Mouse (Mus musculus) CD4-positive helper T cell, adult 2 months (primary cell): ENCODE data around the gene Itpr3.

ENCODE experiments used
- DNase-seq: peaks from one replicate; pipeline ENCODE4 v3.0.0-alpha.2; 2012; ENCODE audit warnings: low read depth, missing footprints, low spot score

The Itpr3 gene

DNA sequence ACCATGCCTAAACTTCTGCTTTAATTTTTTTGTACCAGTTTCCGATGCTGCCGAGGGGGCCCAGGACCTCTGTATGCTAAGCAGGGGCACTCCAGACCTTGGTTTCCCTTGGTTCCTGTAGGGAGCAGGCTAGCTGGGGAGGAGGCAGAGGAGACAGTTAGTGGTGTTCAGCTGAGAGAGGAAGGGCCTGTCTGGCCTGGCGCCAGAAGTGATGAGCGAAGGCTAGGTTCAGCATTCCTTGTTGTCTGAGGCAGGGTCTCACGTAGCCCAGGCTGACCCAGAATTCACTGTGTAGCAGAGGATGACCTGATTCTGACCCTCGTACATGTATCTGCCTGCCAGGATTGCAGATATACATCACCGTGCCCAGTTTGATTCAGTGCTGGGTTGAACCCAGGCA lies 13.8 kb downstream of the Itpr3 start:
- no peak for DNase-seq

DNA sequence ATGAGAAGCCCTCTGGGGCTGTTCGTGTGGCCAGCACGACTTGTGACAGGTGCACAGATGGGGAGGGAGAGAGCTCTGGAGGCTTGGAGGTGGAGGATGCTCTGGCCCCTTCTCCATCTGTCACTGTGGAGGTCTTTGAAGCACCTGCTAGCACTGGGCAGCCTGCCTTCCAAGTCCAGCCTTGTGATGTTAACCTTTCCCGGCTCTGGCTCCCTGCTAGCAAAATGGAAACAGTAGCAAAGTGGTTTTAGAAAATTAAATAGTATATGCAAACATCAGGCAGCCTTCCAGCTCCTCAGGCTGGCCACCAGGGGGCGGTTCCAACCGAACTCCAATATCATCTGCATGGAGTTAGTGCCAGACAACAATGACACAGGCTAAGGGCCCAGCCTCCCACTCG lies 14.5 kb downstream of the Itpr3 start:
- DNase-seq = peak; percentile 34

DNA sequence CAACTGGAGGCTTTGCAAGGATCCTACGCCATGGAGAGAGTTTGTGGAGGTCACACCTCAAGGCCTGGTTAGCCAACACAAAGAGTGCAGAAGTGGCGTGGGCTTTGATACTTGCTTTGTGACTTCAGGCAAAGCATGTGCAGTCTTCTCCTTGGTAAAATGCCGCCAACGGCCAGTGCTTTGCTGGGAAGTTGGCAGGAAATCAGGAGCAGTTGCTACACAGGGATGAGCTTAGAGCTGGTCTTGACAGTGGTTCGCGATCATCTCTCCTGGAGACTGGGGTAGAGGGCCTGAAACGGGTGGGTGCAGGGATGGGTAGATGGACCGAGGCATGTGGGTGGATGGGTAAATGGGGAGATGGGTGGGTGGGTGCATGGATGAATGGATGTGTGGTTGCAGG lies 15.3 kb downstream of the Itpr3 start:
- no peak for DNase-seq

DNA sequence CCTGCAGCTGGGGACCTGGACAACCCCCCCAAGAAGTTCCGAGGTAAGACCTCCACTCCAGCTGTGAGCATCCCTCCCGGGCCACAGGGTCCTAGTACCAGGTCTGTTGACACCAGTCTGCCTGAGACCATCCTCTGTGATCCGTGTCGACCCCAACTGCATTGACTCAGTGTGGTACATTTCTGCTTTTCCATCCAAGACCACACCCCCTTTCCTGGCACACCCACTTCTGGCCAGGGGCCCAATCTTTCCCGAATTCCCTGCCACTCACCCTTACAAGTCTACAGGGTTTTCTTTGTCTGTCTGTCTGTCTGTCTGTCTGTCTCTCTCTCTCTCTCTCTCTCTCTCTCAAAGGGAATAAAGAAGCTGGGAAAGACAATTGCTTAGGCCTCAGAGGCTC lies 16.0 kb downstream of the Itpr3 start:
- no peak for DNase-seq

DNA sequence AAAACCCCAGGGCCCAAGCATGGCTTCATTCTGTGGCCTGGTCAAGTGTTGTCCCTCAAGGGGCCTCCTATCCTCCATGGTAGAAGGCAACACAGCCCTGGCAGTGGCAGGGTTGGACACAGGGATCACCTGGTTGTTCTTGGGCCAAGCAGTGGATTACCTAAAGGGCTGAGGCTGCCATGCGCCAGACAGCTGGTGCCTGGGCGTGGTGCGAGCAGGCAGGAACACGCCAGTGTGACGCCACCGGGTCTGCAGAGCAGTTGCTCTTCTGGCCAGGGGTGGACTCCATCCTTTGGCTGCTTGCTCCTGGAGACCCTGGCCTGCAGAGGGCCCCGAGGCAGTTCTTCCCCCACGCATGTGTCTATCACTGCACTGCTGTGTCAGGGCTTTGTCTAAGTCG lies 16.7 kb downstream of the Itpr3 start:
- no peak for DNase-seq

DNA sequence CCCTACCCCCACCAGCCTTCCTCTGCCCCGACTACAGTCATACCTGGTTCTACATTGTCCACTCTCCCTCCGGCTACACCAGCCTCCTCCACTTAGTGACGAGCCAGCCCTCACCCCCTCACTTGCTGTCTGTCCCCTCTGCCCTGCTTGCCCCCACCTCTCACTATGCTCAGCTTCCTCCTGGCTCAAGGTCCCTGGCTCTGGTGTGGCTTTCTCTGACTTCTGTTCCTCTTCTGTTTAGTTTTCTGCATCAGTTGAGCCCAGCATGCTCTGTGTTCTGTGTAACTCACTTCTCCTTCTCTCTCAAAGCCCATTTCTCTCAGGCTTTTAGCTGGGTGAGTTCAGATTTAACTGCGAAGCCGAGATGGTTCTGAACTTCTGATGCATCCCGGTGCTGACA lies 17.1 kb downstream of the Itpr3 start:
- no peak for DNase-seq

DNA sequence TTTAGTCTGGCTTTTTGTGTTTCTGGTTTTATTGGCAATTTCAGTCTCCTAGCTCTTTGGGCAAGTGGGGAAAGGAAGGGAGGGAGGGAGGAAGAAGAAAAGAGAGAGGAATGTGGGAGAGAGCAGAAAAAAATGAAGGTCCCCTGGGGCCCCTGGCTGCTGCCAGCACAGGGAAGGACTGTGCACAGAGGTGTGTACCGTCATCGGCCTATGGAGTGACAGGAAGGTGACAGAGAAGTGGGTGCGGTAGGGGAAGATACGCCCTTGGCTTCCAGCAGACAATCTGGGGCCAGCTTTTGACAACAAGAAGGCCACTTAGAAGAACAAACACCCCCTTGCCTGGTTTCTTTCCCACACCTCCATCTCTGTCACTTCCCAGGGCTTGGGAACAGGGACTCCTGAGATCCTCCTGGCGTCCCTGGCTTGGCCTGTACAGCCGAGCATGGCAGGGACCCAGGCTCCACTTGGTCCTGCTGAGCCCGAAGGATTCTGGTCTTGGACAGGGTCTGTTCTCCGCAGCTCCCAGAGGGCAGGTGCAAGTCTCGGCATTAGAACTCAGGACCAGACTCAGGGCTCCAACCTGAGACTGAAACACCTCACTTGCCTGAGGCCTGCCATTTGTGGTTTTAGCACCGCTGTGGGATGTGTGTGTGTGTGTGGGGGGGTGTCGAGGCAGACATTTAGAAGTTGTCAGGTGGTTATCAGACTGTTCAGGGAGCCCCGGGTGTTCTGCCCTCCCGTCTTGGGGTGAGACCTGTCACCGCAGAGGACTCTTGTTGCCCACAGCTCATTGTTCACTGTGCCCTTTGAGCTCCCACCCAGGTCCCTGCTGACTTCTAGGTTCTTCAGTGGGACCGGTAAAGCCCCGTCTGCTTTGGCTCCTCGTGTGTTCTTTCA lies 18.0 kb downstream of the Itpr3 start:
- no peak for DNase-seq

DNA sequence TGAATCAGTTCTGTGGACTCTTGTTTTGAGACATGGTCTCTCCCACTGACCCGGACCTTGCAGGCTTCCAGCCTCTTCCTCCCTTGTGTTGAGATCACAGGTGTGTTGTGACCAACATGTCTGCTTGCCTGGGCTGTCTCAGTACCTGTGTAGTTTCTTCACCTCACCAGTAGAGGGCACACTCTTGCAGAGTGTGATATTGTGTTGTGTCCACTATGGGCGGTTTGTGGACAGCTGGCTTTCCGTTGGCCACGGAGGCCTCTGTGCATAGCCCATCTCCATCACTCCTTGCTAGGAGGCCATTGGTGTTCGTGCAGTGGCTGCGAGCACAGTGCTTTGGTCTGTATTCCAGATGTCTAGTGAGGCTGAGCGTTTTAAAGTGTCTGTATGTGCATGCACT lies 20.0 kb downstream of the Itpr3 start:
- DNase-seq = no peak

DNA sequence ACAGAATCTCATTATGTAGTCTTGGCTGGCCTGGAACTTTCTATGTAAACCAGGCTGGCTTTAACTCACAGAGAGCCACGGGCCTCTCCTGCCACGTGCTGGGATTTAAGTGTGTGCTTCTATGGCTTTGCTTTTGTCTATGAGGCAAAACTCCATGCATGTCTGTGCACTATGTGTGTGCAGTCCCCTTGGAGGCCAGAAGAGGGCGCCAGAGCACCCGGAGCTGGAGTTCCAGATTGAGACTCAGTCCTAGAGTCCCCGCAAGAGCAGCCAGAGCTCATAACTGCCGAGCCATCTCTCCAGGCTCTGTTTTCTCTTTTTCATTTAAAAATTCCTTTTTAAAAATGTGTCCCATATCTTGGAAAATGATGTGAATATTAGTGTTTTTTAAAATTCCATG lies 20.8 kb downstream of the Itpr3 start:
- DNase-seq = peak; percentile 27

DNA sequence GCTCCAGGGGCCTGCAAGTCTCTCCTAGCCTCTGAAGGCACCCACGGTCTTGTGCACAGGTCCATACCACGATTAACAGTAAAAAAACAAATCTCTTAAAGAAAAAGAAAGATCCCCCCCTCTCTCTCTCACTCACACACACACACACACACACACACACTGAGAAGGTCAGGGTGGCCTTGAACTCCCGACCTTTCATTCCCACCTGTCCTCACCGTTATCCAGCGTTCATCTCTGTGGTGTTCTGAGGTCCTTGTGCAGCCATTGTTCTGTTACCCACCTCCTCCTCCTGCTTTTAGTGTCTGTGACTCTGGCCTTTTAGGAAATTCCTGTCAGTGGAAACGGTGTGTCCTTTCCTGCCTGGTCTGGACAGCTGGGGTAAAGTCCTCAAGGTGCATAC lies 21.4 kb downstream of the Itpr3 start:
- DNase-seq = no peak

DNA sequence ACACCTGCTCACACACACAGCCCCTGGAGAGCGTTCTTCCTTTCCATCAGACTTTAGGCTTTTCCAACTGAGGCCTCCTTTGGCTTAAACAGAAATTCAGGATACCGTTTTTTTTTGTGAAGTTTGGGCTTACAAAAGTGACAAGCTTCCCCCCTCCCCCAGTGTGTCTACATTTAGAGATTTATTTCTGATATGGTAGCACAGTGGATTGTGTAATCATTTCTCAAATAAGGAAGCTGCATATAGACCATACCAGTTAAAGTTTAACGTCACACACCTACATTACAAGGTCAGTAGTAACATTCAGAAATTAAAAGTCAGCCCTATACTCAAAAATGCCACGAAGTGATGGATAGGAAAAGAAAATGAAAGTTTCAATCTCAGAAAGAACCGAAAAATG lies 24.8 kb downstream of the Itpr3 start:
- no peak for DNase-seq

DNA sequence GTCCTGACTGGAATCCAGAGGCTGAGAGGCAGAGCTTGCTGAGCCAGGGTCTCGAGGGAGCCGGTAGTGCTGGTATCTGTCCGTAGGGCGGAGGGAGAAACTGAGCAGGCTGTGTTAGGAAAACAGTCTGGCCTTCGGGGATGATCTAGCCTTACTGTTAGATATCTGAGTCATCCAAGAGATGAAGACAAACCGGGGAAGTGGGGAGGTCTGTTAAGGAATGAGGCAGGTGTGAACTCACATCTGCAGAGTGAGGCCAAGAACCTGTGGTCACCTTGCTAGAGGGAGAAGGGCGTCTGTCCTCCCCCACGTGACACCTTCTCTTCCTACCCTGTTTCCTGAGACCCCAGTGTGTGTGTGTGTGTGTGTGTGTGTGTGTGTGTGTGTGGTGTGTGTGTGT lies 25.7 kb downstream of the Itpr3 start:
- no peak for DNase-seq

DNA sequence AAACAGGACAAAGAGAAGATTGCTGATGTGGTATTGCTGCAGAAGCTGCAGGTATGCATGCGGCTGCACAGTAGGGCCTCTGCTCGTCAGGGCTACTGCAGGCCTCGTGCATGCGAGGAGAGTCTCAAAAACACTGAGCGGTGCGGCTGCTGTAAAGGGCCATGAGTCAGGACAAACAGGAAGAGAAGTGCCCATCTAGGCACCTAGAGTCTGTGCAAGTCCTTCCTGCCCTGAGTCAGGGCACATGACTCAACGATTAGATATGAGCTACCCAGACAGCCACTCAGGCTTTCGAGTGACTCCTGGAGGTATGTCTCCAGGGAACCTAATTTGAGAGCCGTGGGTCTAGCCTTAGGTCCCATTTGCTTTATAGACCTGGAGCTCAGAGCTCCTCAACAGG lies 26.5 kb downstream of the Itpr3 start:
- peak; percentile 22 for DNase-seq

DNA sequence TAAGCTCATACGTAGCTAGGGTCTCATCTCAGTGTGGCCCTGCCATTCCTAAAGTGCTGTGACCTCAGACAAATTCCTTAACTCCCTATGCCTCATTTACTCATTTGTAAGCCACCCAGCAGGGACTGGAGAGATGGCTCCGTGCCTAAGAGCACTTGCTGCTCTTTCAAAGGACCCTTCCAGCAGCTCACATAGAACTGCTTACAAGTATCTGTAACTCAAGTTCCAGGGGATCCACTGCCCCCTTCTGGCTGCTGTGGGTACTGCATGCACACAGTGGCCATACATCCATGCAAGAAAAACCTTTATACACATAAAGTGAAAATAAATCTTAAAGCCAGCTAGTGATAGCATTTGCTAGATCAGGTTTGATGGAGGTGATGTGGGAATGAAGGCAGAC lies 28.6 kb downstream of the Itpr3 start:
- peak; percentile 74 for DNase-seq

DNA sequence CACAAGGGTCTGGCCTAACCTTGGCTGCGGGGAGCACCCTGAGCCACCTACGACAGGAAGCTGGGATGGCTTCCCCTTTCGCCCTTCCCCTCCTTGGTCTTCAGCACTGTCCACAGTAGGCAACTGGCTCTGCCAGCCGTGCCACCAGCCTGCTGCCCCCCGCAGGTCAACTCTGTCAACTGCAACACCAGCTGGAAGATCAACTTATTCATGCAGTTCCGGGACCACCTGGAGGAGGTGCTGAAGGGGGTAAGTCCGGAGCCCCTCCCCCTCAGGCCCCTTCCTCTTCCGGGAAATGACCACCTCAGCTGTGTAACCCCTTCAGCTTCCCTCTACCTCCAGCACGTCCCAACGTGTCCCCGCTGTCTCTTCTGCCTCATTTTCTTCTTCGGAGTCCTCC lies 30.3 kb downstream of the Itpr3 start:
- DNase-seq = peak; percentile 46

DNA sequence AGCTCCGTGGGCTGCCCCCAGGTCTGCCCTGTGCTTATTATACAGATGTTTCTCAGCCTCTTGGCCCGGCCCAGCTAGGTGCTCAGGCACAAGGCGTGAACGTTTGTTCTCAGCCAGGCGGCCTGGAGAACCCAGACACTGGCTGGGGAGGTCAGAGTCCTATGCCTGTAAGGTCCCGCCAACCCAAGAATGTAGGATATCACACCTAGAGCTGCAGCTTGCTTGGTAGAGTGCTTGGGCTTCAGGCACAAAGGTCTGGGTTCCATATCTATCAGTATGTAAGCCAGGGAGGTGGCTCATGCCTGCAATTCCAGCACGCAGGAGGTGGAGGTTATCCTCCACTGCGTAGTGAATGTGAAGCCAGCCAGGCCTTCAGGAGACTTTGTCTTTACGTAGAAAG lies 33.0 kb downstream of the Itpr3 start:
- no peak for DNase-seq

DNA sequence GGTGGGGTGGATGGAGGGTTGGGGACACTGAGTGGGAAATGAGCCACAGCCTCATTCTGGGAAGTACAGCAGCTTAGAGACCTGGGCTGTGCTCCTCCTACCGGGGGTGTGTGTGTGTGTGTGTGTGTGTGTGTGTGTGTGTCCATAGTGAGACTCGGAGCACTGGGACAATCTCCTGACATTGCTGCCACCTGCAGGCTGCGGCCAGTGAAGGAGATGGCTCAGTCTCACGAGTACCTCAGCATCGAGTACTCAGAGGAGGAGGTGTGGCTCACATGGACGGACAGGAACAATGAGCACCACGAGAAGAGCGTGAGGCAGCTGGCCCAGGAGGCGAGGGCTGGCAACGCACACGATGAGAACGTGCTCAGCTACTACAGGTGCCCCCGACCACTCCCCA lies 38.6 kb downstream of the Itpr3 start:
- DNase-seq = no peak

DNA sequence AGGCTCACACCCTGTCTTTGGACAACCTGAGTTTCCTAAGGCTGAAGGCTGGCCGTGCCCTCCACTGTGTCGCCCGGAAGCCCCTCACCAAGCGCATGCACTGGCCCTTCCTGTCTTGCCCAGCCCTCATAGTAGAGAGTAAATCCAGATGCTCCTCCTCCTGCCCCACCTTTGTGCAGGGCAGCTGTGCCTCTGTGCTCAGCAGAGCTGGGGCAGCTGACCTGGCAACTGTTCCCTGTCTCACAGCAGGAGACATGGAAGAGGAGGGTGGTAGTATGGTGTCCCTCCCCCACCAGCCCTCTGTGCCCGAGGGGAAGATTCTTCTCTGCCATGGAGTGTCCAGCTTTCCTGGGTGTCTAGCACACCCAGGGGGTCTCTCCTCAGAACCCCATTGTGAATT lies 44.6 kb downstream of the Itpr3 start:
- no peak for DNase-seq

DNA sequence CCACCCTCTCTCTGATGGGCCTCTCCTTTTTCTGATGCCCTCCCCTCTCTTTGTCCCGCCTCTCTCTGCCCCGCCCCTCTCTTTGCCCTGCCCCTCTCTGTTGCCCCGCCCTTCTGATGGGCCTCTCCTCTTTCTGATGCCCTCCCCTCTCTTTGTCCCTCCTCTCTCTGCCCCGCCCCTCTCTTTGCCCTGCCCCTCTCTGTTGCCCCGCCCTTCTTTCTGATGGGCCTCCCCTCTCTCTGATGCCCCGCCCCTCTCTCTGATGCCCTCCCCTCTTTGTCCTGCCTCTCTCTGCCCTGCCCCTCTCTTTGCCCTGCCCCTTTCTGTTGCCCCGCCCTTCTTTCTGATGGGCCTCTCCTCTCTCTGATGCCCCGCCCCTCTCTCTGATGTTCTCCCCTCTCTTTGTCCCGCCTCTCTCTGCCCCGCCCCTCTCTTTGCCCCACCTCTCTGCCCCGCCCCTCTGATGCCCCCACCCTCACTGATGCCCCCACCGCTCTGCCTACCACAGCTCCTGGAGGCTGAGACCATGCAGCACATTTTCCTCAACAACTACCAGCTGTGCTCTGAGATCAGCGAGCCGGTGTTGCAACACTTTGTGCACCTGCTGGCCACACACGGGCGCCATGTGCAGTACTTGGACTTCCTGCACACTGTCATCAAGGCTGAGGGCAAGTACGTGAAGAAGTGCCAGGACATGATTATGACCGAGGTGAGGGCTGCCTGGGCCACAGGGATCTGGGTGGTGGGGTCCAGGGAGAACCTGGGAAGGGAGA lies 48.8 kb downstream of the Itpr3 start:
- peak; percentile 30 for DNase-seq

DNA sequence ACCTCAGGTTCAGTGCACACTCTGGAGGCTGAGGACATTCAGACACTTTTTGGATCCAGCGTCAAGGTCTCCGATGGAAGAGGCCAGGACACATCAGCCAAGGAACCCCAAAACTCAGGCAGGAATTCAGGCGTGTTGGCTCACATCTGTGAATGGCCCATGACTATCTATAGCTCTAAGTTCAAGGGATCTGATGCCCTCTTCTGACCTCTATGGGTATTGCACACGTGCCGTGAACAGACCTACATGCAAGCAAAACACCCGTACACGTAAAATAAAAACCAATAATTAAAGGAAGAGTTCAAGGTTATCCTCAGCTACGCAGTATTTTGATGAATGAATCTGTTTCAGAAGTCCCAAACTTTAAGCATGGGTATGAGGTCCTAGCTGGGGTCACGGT lies 49.6 kb downstream of the Itpr3 start:
- DNase-seq = peak; percentile 51

DNA sequence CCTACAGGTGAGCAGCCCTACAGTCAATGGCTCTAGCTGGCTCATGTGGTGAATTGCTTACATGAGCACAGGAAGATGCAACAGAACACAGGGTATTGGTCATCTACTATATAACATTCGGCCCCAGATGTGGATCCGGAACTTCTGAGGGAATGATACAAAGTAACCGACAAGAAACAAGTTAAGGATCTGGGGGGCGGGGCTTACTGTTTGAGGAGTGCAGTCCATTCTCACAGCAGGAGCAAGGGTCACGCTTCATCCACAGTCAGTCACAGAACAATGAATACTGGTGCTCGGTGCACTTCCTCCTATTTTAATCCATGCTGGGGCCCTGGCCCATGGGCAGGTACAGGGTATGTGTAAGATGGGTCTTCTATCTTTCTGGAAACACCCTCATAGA lies 50.8 kb downstream of the Itpr3 start:
- no peak for DNase-seq

DNA sequence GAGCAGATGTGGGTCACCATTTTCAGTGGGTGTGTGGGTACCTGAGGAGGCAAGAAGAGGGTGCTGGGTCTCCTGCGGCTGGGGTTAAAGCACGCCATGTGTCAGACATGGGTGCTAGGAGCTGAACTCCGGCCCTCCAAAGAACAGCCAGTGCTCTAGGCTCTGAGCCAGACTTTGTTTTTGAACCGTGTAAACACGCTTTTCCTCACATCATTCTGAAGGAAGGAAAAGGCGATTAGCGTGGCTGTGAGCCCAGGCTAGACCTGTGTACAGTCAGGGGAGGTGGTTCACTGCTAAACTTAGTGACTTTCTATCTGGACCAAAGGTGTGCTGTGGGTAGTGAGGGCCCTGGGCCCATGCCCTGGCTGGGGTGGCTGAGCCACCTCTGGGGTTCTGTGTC lies 53.0 kb downstream of the Itpr3 start:
- no peak for DNase-seq
